ENCODE assay signal across 24 mouse cellular contexts in the genomic region with DNA sequence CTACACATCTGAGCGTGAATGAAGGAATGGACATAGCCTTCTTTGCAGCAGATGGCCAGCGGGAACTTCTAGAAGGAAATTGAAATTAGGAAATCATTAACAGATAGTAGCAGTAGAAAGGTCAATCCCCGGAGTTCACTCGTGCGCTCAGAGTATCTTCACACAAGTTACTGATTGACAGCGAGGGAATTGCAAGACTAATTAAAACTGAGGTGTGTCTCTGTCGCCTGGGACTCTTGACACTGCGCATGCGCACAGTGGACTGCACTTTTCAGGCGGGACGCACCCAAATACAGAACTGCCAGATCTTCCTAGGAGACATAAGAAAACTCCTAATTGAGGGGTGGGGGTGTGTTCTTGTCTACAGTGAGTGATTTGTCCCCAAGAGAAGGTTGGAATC. TPM values are rescaled to one million over a fixed set of nuclear protein-coding genes. Genes with fewer than 3 reads are reported as not detected.
A peak's percentile ranks its signal among the peaks of the same experiment; 100 is the strongest.
DNase-seq lines count a peak whose midpoint lies in the region; ATAC-seq and TF ChIP-seq lines count a peak whose summit lies in the region.
"Had no signal": no experiment of that assay in that cellular context is flagged by ENCODE, and none has a peak within 500 bp of the region (broad histone marks: within the 10 kb centered on the region; RNA-seq: fewer than 3 reads in every experiment).

No protein-coding gene starts in this region.

- H3K36me3 ChIP-seq in liver, adult 2 months (ENCODE audit: control insufficient read depth, insufficient read depth, low read length): no peaks in the 10 kb centered on the region
- H3K36me3 ChIP-seq in liver, embryonic 11.5 days (ENCODE audit: control insufficient read depth, insufficient read depth, low read length): no peaks in the 10 kb centered on the region
- H3K36me3 ChIP-seq in midbrain, embryonic 11.5 days (ENCODE audit: control insufficient read depth, insufficient read depth, low read length): no peaks in the 10 kb centered on the region
- H3K36me3 ChIP-seq: embryonic facial prominence, embryonic 15.5 days; heart, embryonic 10.5 days; hindbrain, embryonic 10.5 days; limb, embryonic 12.5 days; stomach, embryonic 15.5 days had no signal

- no peak for TF ChIP-seq POLR2A in liver, adult 2 months (IDR thresholded peaks at IDR 0.05; ENCODE audit: extremely low read depth, insufficient read depth, low read length)

- intact Hi-C loops in left cerebral cortex, postnatal 14 days (cut with DNase I): no loop called here

- peak; percentile 91 for DNase-seq in liver, adult 2 months (ENCODE audit: extremely low read depth, low read depth, low spot score)
- no peak for DNase-seq in liver, embryonic 11.5 days (ENCODE audit: low spot score)
- DNase-seq in kidney, adult 8-10 months: peak; percentile 80 to 88
- DNase-seq in kidney, postnatal 14 days: peak; percentile 83
- peak; percentile 77 for DNase-seq in yolk sac, embryonic 10.5 days (ENCODE audit: low spot score)
- DNase-seq in midbrain, embryonic 11.5 days (ENCODE audit: low spot score, missing footprints): no peak
- no peak for DNase-seq in adrenal gland, adult 8-10 months
- DNase-seq in left cerebral cortex, postnatal 14 days (ENCODE audit: low spot score in 2 of 2): no peak
- DNase-seq: adrenal gland, postnatal 36 days; cerebellum, adult 18-20 months; cerebellum, postnatal 36 days; layer of hippocampus, adult 9-11 months; lung, adult 18-20 months; lung, postnatal 36 days; right cerebral cortex, postnatal 25 days had no signal

- no peak overlapping the region for H3K9ac ChIP-seq in liver, adult 2 months (ENCODE audit: low read depth, low read length)
- H3K9ac ChIP-seq in liver, embryonic 11.5 days (ENCODE audit: low read depth, low read length): no peak overlapping the region
- no peak overlapping the region for H3K9ac ChIP-seq in midbrain, embryonic 11.5 days (ENCODE audit: low read length)
- H3K9ac ChIP-seq: embryonic facial prominence, embryonic 15.5 days; limb, embryonic 12.5 days; stomach, embryonic 15.5 days had no signal

- H3K27me3 ChIP-seq in liver, adult 2 months (ENCODE audit: control insufficient read depth, insufficient read depth, low read length): no peaks in the 10 kb centered on the region
- H3K27me3 ChIP-seq in liver, embryonic 11.5 days (replicated peaks; ENCODE audit: control insufficient read depth, insufficient read depth, low read length): no peaks in the 10 kb centered on the region
- H3K27me3 ChIP-seq in midbrain, embryonic 11.5 days (ENCODE audit: control insufficient read depth, insufficient read depth, low read length): no peaks in the 10 kb centered on the region
- H3K27me3 ChIP-seq: embryonic facial prominence, embryonic 15.5 days; limb, embryonic 12.5 days; stomach, embryonic 15.5 days had no signal

- no peak overlapping the region for H3K4me2 ChIP-seq in liver, embryonic 11.5 days
- H3K4me2 ChIP-seq in midbrain, embryonic 11.5 days: no peak overlapping the region
- H3K4me2 ChIP-seq: embryonic facial prominence, embryonic 15.5 days; limb, embryonic 12.5 days; stomach, embryonic 15.5 days had no signal

- H3K79me2 ChIP-seq in liver, adult 2 months (ENCODE audit: control insufficient read depth, insufficient read depth, low read length): no peaks in the 10 kb centered on the region

- TF ChIP-seq CTCF in liver, adult 2 months (IDR thresholded peaks at IDR 0.05; ENCODE audit: low read depth, low read length): no peak

- no peak for ATAC-seq in liver, embryonic 11.5 days (replicated peaks; ENCODE audit: low FRiP score)
- no peak for ATAC-seq in midbrain, embryonic 11.5 days (ENCODE audit: low FRiP score)
- ATAC-seq: forebrain, embryonic 16.5 days; hindbrain, postnatal 0 days had no signal

- peaks cover 18% of the 10 kb centered on the region for H3K4me1 ChIP-seq in liver, adult 2 months (ENCODE audit: control insufficient read depth, insufficient read depth, low read length)
- H3K4me1 ChIP-seq in liver, embryonic 11.5 days (replicated peaks; ENCODE audit: control insufficient read depth, insufficient read depth, low read length): no peaks in the 10 kb centered on the region; the same call in 1 of the 2 replicates
- H3K4me1 ChIP-seq in midbrain, embryonic 11.5 days (ENCODE audit: control insufficient read depth, insufficient read depth, low read length): no peaks in the 10 kb centered on the region

- 16% methylated on average over 11 of the region's 11 CpGs for WGBS in liver, adult 2 months
- WGBS in liver, embryonic 11.5 days: 81% methylated on average over 11 of the region's 11 CpGs
- WGBS in midbrain, embryonic 11.5 days: 95% methylated on average over 11 of the region's 11 CpGs

- H3K4me3 ChIP-seq in liver, adult 2 months (ENCODE audit: insufficient read depth, low read depth, low read length): no peak overlapping the region
- no peak overlapping the region for H3K4me3 ChIP-seq in liver, embryonic 11.5 days (ENCODE audit: low read depth, low read length)
- no peak overlapping the region for H3K4me3 ChIP-seq in midbrain, embryonic 11.5 days (ENCODE audit: low read depth, low read length)
- H3K4me3 ChIP-seq: embryonic facial prominence, embryonic 15.5 days; heart, embryonic 10.5 days; hindbrain, embryonic 10.5 days; limb, embryonic 12.5 days; stomach, embryonic 15.5 days had no signal

- H3K9me3 ChIP-seq in liver, embryonic 11.5 days (ENCODE audit: control insufficient read depth, low read length): no peaks in the 10 kb centered on the region
- H3K9me3 ChIP-seq in midbrain, embryonic 11.5 days (ENCODE audit: control insufficient read depth, low read length): no peaks in the 10 kb centered on the region
- H3K9me3 ChIP-seq: embryonic facial prominence, embryonic 15.5 days; heart, embryonic 10.5 days; stomach, embryonic 15.5 days had no signal

- no peak overlapping the region for H3K27ac ChIP-seq in liver, adult 2 months (replicated peaks; ENCODE audit: insufficient read depth, low read depth, low read length)
- H3K27ac ChIP-seq in liver, embryonic 11.5 days (ENCODE audit: low read depth, low read length): no peak overlapping the region
- no peak overlapping the region for H3K27ac ChIP-seq in midbrain, embryonic 11.5 days (ENCODE audit: low read depth, low read length)
- H3K27ac ChIP-seq: embryonic facial prominence, embryonic 15.5 days; heart, embryonic 10.5 days; hindbrain, embryonic 10.5 days; hindbrain, postnatal 0 days; limb, embryonic 12.5 days; stomach, embryonic 15.5 days had no signal

RNA-seq across cellular contexts. Expression of a gene that starts 39.3 kb away (rescaled TPM):
- 0.09 and 0.13 TPM in 2 replicates for total RNA-seq in liver, adult 2 months (2014; rRNA removed)
- 0.65 TPM in 2 replicates for polyA plus RNA-seq in liver, adult 2 months (2012; rRNA removed)
- 1.8 and 2.1 TPM in 2 replicates for polyA plus RNA-seq in liver, embryonic 11.5 days (2014; fragmentation: Nextera tagmentation; extraction: Ambion mirVana)
- 6.6 and 7.0 TPM in 2 replicates for polyA plus RNA-seq in midbrain, embryonic 11.5 days (2014; fragmentation: Nextera tagmentation; extraction: Ambion mirVana)
- 10 to 100 TPM in 2 of 4 experiments, 1 to 10 TPM in 2; 9.4 to 16.6 (median 12.9) TPM for total RNA-seq in adrenal gland, adult 8-10 months (2022)
- 100 to 1,000 TPM; 120 to 135 TPM for total RNA-seq in left cerebral cortex, postnatal 14 days (2021)

RNA-seq across cellular contexts. Expression of a gene that starts 45.6 kb away (rescaled TPM):
- 2.1 and 8.3 TPM in 2 replicates for total RNA-seq in liver, adult 2 months (2014; rRNA removed)
- polyA plus RNA-seq in liver, adult 2 months (2012; rRNA removed): 1.4 and 1.8 TPM in 2 replicates
- 4.0 and 5.0 TPM in 2 replicates for polyA plus RNA-seq in liver, embryonic 11.5 days (2014; fragmentation: Nextera tagmentation; extraction: Ambion mirVana)
- polyA plus RNA-seq in midbrain, embryonic 11.5 days (2014; fragmentation: Nextera tagmentation; extraction: Ambion mirVana): 10.1 and 11.3 TPM in 2 replicates
- total RNA-seq in adrenal gland, adult 8-10 months (2022): 100 to 1,000 TPM in 1 of 4 experiments, 10 to 100 TPM in 3; 17.5 to 112 (median 73.6) TPM
- 10 to 100 TPM; 11.9 to 12.5 TPM for total RNA-seq in left cerebral cortex, postnatal 14 days (2021)

RNA-seq across cellular contexts. Expression of a gene that starts 50.0 kb away (rescaled TPM):
- 0.07 TPM in 1 of 2 replicates, not detected in the other for total RNA-seq in liver, adult 2 months (2014; rRNA removed)
- not detected in 2 replicates for polyA plus RNA-seq in liver, adult 2 months (2012; rRNA removed)
- 0.45 TPM in 1 of 2 replicates, not detected in the other for polyA plus RNA-seq in liver, embryonic 11.5 days (2014; fragmentation: Nextera tagmentation; extraction: Ambion mirVana)
- 3.1 and 3.3 TPM in 2 replicates for polyA plus RNA-seq in midbrain, embryonic 11.5 days (2014; fragmentation: Nextera tagmentation; extraction: Ambion mirVana)
- 1 to 10 TPM; 3.6 to 6.5 (median 4.4) TPM for total RNA-seq in adrenal gland, adult 8-10 months (2022)
- total RNA-seq in left cerebral cortex, postnatal 14 days (2021): 100 to 1,000 TPM; 113 to 117 TPM
- total RNA-seq: megakaryocyte-erythroid progenitor cell, adult 5-6 weeks had no signal
- polyA plus RNA-seq: heart, postnatal 0 days had no signal

RNA-seq across cellular contexts. Expression of a gene that starts 57.4 kb away (rescaled TPM):
- 3.2 and 3.3 TPM in 2 replicates for total RNA-seq in liver, adult 2 months (2014; rRNA removed)
- polyA plus RNA-seq in liver, adult 2 months (2012; rRNA removed): 5.5 and 6.6 TPM in 2 replicates
- 16.2 and 18.2 TPM in 2 replicates for polyA plus RNA-seq in liver, embryonic 11.5 days (2014; fragmentation: Nextera tagmentation; extraction: Ambion mirVana)
- 19.4 and 19.7 TPM in 2 replicates for polyA plus RNA-seq in midbrain, embryonic 11.5 days (2014; fragmentation: Nextera tagmentation; extraction: Ambion mirVana)
- 10 to 100 TPM; 10.0 to 17.2 (median 15.2) TPM for total RNA-seq in adrenal gland, adult 8-10 months (2022)
- total RNA-seq in left cerebral cortex, postnatal 14 days (2021): 10 to 100 TPM; 19.7 to 20.1 TPM

Comparison
In these comparisons a context has a peak if more than half of its experiments do, and no peak if none do; other contexts are left out.
1. DNase-seq: peak in liver, adult 2 months (single experiment), kidney, adult 8-10 months (2 of 2), kidney, postnatal 14 days (single experiment) and yolk sac, embryonic 10.5 days (single experiment); none in liver, embryonic 11.5 days (single experiment), midbrain, embryonic 11.5 days (single experiment), adrenal gland, adult 8-10 months (single experiment) and left cerebral cortex, postnatal 14 days (0 of 2).
2. RNA of a gene that starts 50.0 kb away (total RNA-seq): 113 to 117 TPM in left cerebral cortex, postnatal 14 days; 3.6 to 6.5 TPM in adrenal gland, adult 8-10 months and 0.07 TPM in liver, adult 2 months; every median in the first group is over 10 times any median in the second.